Mouse (Mus musculus) midbrain, embryonic 16.5 days (tissue): Measurements from ENCODE around the gene 1810049J17Rik. TPM values are rescaled to one million over a fixed set of nuclear protein-coding genes. Genes with fewer than 3 reads are reported as not detected.

Experiments
- ATAC-seq: fragments of 200-750 bp; cut with Nextera tagmentation; 2 replicates; pipeline ENCODE4 v1.8.0; 2017; ENCODE audit warnings: moderate TSS enrichment
- H3K27ac ChIP-seq: fragments of 300-500 bp; sonication (generic); 2 replicates; pipeline ENCODE4 v1.5.1; 2014; ENCODE audit warnings: mild to moderate bottlenecking, low read length, mixed read lengths
- H3K27me3 ChIP-seq: fragments of 300-500 bp; sonication (generic); 2 replicates; pipeline ENCODE4 v1.6.1; 2014; ENCODE audit warnings: low read depth, low read length, mixed read lengths; ENCODE audit not compliant: control insufficient read depth, insufficient read depth
- H3K36me3 ChIP-seq: fragments of 300-500 bp; sonication (generic); 2 replicates; pipeline ENCODE4 v1.6.1; 2014; ENCODE audit warnings: mild to moderate bottlenecking, low read length, moderate library complexity, mixed read lengths; ENCODE audit not compliant: control insufficient read depth, insufficient read depth
- H3K4me1 ChIP-seq: fragments of 300-500 bp; sonication (generic); 2 replicates; pipeline ENCODE4 v1.6.1; 2014; ENCODE audit warnings: mild to moderate bottlenecking, low read length, mixed read lengths; ENCODE audit not compliant: control insufficient read depth, insufficient read depth
- H3K4me2 ChIP-seq: fragments of 300-500 bp; sonication (generic); 2 replicates; pipeline ENCODE4 v1.6.1; 2014; ENCODE audit warnings: mild to moderate bottlenecking, low read length, mixed read lengths
- H3K4me3 ChIP-seq: fragments of 300-500 bp; sonication (generic); 2 replicates; pipeline ENCODE4 v1.5.1; 2014; ENCODE audit warnings: low read depth, mild to moderate bottlenecking, low read length, moderate library complexity, mixed read lengths
- H3K9ac ChIP-seq: fragments of 300-500 bp; sonication (generic); 2 replicates; pipeline ENCODE4 v1.6.1; 2014; ENCODE audit warnings: low read depth, low read length, mixed read lengths
- H3K9me3 ChIP-seq: fragments of 300-500 bp; sonication (generic); replicated peaks from 2 replicates; pipeline ENCODE4 v1.6.1; 2014; ENCODE audit warnings: mild to moderate bottlenecking, low read length, mixed read lengths; ENCODE audit not compliant: control insufficient read depth, poor library complexity, severe bottlenecking
- WGBS: fragments of 180-500 bp; shearing (Covaris S2); extraction: QIAGEN DNeasy Blood & Tissue Kit; methylation state at CpG from one replicate; pipeline ENCODE4 v1.1.7; 2014; 5-methylcytosine and 5-hydroxymethylcytosine counted together
- polyA plus RNA-seq: library from polyadenylated mRNA; unstranded; fragments of >200 nt; fragmentation: Nextera tagmentation; extraction: Ambion mirVana; gene quantifications from 2 replicates; pipeline ENCODE4 v1.2.1, GENCODE M21; 2015

The 1810049J17Rik gene
- polyA plus RNA-seq, 1 experiment from 2014 or later, result not detected

DNA sequence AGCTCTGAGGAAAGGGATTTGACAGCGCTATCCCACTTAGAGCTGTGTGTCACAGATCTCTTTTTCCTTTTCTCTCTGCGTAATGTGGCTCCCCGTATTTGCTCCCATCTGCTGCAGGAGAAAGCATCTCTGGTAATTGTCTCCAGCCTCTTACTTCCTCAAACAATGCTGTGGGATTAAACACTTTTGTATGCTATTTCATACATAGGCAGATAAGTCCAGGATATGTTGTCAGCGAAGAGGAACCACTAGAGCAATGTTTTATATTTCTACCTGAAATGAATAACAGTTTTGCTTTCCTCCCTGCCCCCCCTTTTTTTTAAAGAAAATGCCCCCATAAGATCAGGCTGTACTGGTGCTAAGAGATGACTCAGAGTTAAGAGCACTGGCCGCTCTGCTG lies 13.2 kb downstream of the 1810049J17Rik start:
- 75% methylated on average over 5 of the region's 5 CpGs for WGBS
- Histone ChIP-seq H3K27me3 (no peaks in the 10 kb centered on the region), H3K36me3 (no peaks in the 10 kb centered on the region), H3K27ac (no peak overlapping the region), H3K9ac (no peak overlapping the region), H3K4me1 (no peaks in the 10 kb centered on the region), H3K4me2 (no peak overlapping the region), H3K4me3 (no peak overlapping the region), H3K9me3 (no peaks in the 10 kb centered on the region)
- no peak for ATAC-seq

DNA sequence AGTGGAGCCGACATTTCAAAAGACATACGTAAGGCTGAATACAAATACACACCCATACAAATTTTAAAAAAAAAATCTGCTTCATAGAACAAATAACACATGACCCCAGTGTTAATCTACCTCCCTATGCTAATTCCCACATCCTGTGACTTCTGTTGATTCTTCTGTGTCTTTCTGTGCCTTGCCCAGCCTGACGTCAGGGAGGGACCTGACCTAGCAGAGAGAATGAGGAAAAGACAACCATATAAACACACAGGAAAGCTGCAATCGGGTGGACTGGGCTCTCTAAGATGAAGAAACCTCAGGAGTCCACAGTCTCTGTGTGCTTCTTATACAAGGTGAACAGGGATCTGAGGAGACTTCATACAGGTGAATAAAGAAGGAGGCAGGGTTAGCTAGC lies 14.6 kb downstream of the 1810049J17Rik start:
- ATAC-seq, result no peak
- H3K36me3 ChIP-seq, result no peaks in the 10 kb centered on the region
- H3K4me3 ChIP-seq, result no peak overlapping the region
- no peaks in the 10 kb centered on the region for H3K4me1 ChIP-seq
- no peak overlapping the region for H3K4me2 ChIP-seq
- H3K9ac ChIP-seq, result no peak overlapping the region
- H3K9me3 ChIP-seq, result no peaks in the 10 kb centered on the region
- no peaks in the 10 kb centered on the region for H3K27me3 ChIP-seq
- H3K27ac ChIP-seq, result no peak overlapping the region
- WGBS, result 68% methylated on average over 4 of the region's 4 CpGs

DNA sequence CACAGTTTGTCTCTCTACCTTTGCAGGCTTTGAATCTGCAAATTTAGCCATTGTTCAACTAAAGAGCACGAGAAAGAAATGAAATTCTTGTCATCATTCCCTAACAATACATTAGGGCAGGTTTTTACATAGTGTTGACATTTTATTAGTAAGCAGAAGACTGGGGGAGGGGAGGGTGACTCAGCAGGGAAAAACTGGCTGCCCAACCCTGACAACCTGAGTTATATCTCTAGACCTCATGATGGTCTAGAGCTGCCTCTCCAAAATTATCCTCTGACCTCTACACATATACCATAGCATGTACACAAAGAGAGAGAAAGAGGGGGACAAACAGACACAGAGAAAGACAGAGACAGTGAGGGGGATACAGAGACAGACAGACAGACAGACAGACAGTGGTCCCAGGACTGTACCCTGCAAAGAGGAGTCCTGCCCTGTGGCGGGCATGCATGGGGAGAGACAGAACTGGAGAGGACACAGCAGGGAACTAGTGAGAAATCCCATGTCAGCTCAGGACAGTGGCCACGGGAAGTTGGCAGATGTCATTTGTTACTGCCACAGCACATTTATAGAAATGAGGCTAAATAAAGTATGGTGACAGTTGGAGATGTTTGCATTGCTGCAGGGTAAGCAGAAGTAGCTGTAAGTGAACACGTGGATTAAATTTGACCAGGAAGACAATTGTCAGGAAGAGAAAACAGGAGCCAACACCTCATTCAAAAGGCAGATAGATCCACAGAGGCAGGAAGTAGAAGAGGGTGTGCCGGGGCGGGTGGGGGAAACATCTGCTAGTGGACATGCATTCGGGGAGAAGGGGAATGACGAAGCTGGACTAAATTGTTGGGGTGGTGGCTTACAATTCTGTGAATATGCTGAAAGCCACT lies 15.3 kb downstream of the 1810049J17Rik start:
- 75% methylated on average over 8 of the region's 8 CpGs for WGBS
- Histone ChIP-seq H3K4me2 (no peak overlapping the region), H3K27ac (no peak overlapping the region), H3K9ac (no peak overlapping the region), H3K4me3 (no peak overlapping the region), H3K36me3 (no peaks in the 10 kb centered on the region), H3K27me3 (no peaks in the 10 kb centered on the region), H3K4me1 (no peaks in the 10 kb centered on the region), H3K9me3 (no peaks in the 10 kb centered on the region)
- ATAC-seq, result no peak

- Histone ChIP-seq H3K36me3 (no peaks in the 10 kb centered on the region), H3K4me3 (no peak overlapping the region), H3K27ac (no peak overlapping the region), H3K9ac (no peak overlapping the region), H3K4me2 (no peak overlapping the region), H3K9me3 (no peaks in the 10 kb centered on the region), H3K27me3 (no peaks in the 10 kb centered on the region), H3K4me1 (no peaks in the 10 kb centered on the region)
- no peak for ATAC-seq
- WGBS, result 78% methylated on average over 4 of the region's 6 CpGs
Observed at GRCm38 (mm10) chr15:12301771-12302170, 19.9 kb downstream of the 1810049J17Rik start.

- H3K9ac ChIP-seq, result no peak overlapping the region
- H3K4me1 ChIP-seq, result no peaks in the 10 kb centered on the region
- H3K27me3 ChIP-seq, result no peaks in the 10 kb centered on the region
- H3K27ac ChIP-seq, result no peak overlapping the region
- 93% methylated on average over 7 of the region's 7 CpGs for WGBS
- no peaks in the 10 kb centered on the region for H3K9me3 ChIP-seq
- no peak overlapping the region for H3K4me3 ChIP-seq
- ATAC-seq, result no peak
- no peaks in the 10 kb centered on the region for H3K36me3 ChIP-seq
- no peak overlapping the region for H3K4me2 ChIP-seq
Observed at GRCm38 (mm10) chr15:12298231-12298737, 23.4 kb downstream of the 1810049J17Rik start.

DNA sequence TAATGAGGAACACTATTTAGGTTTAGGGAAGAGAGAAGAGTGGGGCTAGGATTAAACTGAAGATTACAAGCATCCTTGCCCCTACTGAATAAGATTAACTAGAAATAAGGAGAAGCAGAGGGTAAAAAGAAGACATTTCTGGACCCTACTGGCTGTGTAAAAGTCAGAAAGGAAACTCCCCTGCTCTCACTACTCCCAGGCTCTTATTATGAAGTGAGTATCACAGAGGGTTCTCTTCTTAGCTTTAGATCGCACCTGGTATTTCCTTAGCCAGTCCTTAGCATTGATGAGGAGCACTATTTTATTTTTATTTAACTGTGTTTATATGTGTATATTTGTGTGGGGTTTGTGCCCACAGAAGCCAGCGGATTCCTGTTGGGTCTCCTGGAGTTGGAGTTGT lies 25.5 kb downstream of the 1810049J17Rik start:
- no peak for ATAC-seq
- 56% methylated on average over 2 of the region's 2 CpGs for WGBS
- Histone ChIP-seq H3K4me3 (no peak overlapping the region), H3K27me3 (no peaks in the 10 kb centered on the region), H3K9me3 (no peaks in the 10 kb centered on the region), H3K4me1 (no peaks in the 10 kb centered on the region), H3K4me2 (no peak overlapping the region), H3K36me3 (no peaks in the 10 kb centered on the region), H3K9ac (no peak overlapping the region), H3K27ac (no peak overlapping the region)

- WGBS, result 90% methylated on average over 2 of the region's 2 CpGs
- no peak for ATAC-seq
Observed at GRCm38 (mm10) chr15:12291757-12292156, 29.9 kb downstream of the 1810049J17Rik start.

GRCm38 (mm10) chr15:12290330-12290729 lies 31.4 kb downstream of the 1810049J17Rik start:
- H3K9ac ChIP-seq, result no peak overlapping the region
- WGBS, result 89% methylated on average over 7 of the region's 7 CpGs
- no peak overlapping the region for H3K4me3 ChIP-seq
- no peaks in the 10 kb centered on the region for H3K36me3 ChIP-seq
- no peak overlapping the region for H3K4me2 ChIP-seq
- no peaks in the 10 kb centered on the region for H3K27me3 ChIP-seq
- no peaks in the 10 kb centered on the region for H3K4me1 ChIP-seq
- no peak overlapping the region for H3K27ac ChIP-seq
- no peaks in the 10 kb centered on the region for H3K9me3 ChIP-seq
- ATAC-seq, result no peak

More at GRCm38 (mm10) chr15:12291757-12292156, 29.9 kb downstream of the 1810049J17Rik start:
- no peaks in the 10 kb centered on the region for H3K36me3 ChIP-seq
- no peak overlapping the region for H3K27ac ChIP-seq
- H3K4me1 ChIP-seq, result no peaks in the 10 kb centered on the region
- H3K9ac ChIP-seq, result no peak overlapping the region
- no peak overlapping the region for H3K4me2 ChIP-seq
- H3K4me3 ChIP-seq, result no peak overlapping the region
- no peaks in the 10 kb centered on the region for H3K9me3 ChIP-seq
- H3K27me3 ChIP-seq, result no peaks in the 10 kb centered on the region

DNA sequence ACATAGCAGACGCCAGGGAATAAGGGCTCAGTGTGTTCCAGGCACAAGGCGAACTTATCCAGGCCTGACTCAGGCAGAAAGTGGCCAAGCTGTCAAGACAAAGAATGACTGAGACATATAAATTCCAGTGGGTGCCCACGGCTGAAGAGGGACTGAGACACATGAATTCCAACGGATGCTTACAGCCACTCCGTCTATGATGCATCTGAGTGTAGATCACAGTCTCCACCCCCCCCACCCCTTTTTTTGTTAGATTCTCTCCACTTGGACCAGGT lies 36.2 kb downstream of the 1810049J17Rik start:
- H3K4me3 ChIP-seq, result no peak overlapping the region
- ATAC-seq, result no peak
- no peaks in the 10 kb centered on the region for H3K36me3 ChIP-seq
- no peaks in the 10 kb centered on the region for H3K27me3 ChIP-seq
- 88% methylated on average over 5 of the region's 5 CpGs for WGBS
- H3K4me1 ChIP-seq, result no peaks in the 10 kb centered on the region
- no peak overlapping the region for H3K27ac ChIP-seq
- no peak overlapping the region for H3K4me2 ChIP-seq
- H3K9me3 ChIP-seq, result no peaks in the 10 kb centered on the region; the same call in 1 of the 2 replicates
- H3K9ac ChIP-seq, result no peak overlapping the region
